Mouse (Mus musculus): Measurements from ENCODE around the gene Inpp5b. TPM values are rescaled to one million over a fixed set of nuclear protein-coding genes. Genes with fewer than 3 reads are reported as not detected.

Inpp5b gene
- polyA plus RNA-seq, 1 experiment: 26.9 TPM

DNA sequence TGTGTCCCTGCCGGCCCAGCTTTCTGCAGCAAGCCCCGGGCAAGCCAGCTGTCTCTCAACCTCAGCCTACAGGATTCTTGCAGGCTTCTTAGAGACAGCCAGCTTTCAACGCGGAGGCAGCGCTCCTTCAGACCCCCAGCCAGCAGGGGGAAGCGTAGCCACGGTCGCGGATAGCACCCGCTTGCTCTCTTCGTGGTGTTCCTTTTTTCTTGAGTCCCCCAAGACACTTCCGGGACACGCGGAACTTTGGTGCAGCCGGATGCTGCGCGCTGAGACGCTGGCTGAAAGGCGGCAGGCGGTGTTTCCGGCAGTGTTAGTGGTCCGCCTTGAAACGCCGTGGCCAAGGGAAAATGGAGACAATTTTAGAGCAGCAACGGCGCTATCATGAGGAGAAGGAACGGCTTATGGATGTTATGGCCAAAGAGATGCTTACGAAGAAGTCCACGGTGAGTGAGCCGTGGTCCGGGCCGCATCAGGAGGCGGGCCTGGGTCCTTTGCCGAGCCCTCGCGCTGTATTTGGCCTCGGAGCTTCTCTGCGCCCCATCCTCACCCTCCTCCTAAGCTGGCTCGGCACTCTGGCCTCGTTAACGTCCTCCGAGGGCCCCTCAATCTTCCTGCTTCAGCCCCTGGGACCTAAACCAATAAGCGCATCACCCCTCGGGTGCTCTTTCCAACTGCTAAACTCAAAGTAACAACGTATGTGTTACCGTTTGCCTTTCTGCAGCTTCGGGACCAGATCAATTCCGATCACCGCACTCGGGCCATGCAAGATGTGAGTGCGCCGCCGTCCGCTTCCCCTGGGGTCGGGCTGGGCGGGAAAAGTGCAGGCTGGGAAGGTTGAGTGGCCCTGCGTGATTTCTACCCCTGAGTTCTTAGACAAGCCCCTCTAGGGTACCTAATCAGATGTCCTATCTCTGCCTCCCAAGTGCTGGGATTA is 26.8 kb upstream of the Inpp5b start, which contains the start of gene Sf3a3:
TSS of gene Sf3a3 (plus strand) at position 232 of the 937 bp plus-strand sequence.
- H3K4me1 ChIP-seq (ENCODE audit: control insufficient read depth, insufficient read depth, low read length): peaks cover 3% of the 10 kb centered on the region
- peak; percentile 68; the same call in 1 of the 2 replicates for TF ChIP-seq CTCF (IDR thresholded peaks at IDR 0.05; ENCODE audit: control insufficient read depth, insufficient read depth, insufficient replicate concordance, low read depth, low read length)
- TF ChIP-seq POLR2A (IDR thresholded peaks at IDR 0.05; ENCODE audit: control insufficient read depth, low read depth, low read length): peak; percentile 71; the same call in 1 of the 2 replicates
- H3K36me3 ChIP-seq (ENCODE audit: control insufficient read depth, insufficient read depth, low read length): peaks cover 2% of the 10 kb centered on the region
- H3K27ac ChIP-seq (ENCODE audit: control insufficient read depth, insufficient read depth, low read depth, low read length): peak within 1 kb of the TSS; percentile 90
- no peaks in the 10 kb centered on the region for H3K27me3 ChIP-seq (ENCODE audit: control insufficient read depth, insufficient read depth, low read length)
- H3K4me3 ChIP-seq (ENCODE audit: control insufficient read depth, low read depth, low read length): peak within 1 kb of the TSS; percentile 100

DNA sequence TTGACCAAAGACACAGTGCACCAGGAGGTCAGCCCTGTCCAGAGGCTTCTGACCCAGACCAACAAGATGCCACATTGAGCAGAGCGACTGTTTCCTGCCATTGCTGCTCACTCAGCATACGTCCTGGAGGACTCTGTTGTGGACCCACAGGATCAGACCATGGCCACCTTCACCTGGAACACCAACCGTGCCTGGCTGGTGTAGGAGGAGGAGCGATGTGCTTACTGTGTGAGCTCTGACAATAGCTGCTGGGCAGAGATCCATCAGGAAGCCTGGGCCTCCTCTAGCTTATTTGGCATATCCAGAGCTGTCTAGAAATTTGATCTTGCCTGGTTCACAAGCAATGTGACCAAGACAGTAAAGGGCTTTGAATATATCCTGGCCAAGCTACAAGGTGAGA is 22.5 kb upstream of the Inpp5b start:
- peaks cover 2% of the 10 kb centered on the region for H3K36me3 ChIP-seq (ENCODE audit: control insufficient read depth, insufficient read depth, low read length)
- H3K4me1 ChIP-seq (ENCODE audit: control insufficient read depth, insufficient read depth, low read length): peaks cover 3% of the 10 kb centered on the region; the same call in 1 of the 2 replicates
- H3K27me3 ChIP-seq (ENCODE audit: control insufficient read depth, insufficient read depth, low read length): no peaks in the 10 kb centered on the region
- TF ChIP-seq CTCF (IDR thresholded peaks at IDR 0.05; ENCODE audit: control insufficient read depth, insufficient read depth, insufficient replicate concordance, low read depth, low read length) (no peak), POLR2A (IDR thresholded peaks at IDR 0.05; ENCODE audit: control insufficient read depth, low read depth, low read length) (no peak)
- H3K27ac ChIP-seq (ENCODE audit: control insufficient read depth, insufficient read depth, low read depth, low read length): no peak overlapping the region
- no peak overlapping the region for H3K4me3 ChIP-seq (ENCODE audit: control insufficient read depth, low read depth, low read length)

DNA sequence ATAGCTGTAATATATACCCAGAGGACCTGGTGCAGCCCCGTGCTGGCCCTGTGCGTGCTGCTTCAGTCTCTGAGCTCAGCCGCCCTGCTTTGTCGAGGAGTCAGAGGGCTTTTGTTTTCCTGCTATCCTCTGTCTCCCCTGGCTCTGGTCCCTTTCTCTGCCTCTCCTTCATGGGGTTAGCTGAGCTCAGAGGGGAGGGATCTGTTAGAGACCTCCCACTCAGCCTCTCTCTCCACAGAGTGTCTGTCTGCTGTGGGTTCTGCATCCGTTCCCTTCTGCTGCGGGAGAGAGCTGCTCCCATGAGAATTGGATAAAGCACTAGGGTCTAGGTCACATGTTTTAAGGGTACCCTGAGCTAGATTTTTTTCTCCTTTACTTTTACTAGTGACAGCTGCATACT is 15.5 kb upstream of the Inpp5b start:
- Histone ChIP-seq H3K27ac (ENCODE audit: control insufficient read depth, insufficient read depth, low read depth, low read length) (no peak overlapping the region), H3K4me1 (ENCODE audit: control insufficient read depth, insufficient read depth, low read length) (no peaks in the 10 kb centered on the region), H3K4me3 (ENCODE audit: control insufficient read depth, low read depth, low read length) (no peak overlapping the region), H3K36me3 (ENCODE audit: control insufficient read depth, insufficient read depth, low read length) (peaks cover 10% of the 10 kb centered on the region), H3K27me3 (ENCODE audit: control insufficient read depth, insufficient read depth, low read length) (no peaks in the 10 kb centered on the region)
- TF ChIP-seq POLR2A (IDR thresholded peaks at IDR 0.05; ENCODE audit: control insufficient read depth, low read depth, low read length) (no peak), CTCF (IDR thresholded peaks at IDR 0.05; ENCODE audit: control insufficient read depth, insufficient read depth, insufficient replicate concordance, low read depth, low read length) (no peak)

DNA sequence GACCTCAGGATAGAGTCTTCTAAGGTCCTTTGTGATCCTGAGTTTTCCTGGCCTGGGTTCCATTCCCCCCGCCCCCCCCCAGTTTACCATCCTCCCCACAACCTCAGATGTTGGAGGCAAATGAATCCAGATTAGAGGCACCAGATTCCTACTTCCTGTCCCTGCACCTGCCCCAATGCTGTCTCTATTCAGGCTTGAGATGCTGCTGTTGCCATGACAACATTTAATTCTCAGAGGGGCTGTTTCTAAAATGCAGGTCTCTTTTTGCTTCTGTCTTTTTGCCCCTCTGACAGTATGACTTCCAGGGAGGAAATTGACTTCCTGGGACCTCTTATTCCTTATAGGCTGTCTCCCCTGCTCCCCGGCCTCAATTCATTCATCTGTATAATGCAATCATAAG is 4.7 kb upstream of the Inpp5b start:
- Histone ChIP-seq H3K36me3 (ENCODE audit: control insufficient read depth, insufficient read depth, low read length) (no peaks in the 10 kb centered on the region), H3K4me3 (ENCODE audit: control insufficient read depth, low read depth, low read length) (no peak overlapping the region), H3K4me1 (ENCODE audit: control insufficient read depth, insufficient read depth, low read length) (peaks cover 3% of the 10 kb centered on the region), H3K27ac (ENCODE audit: control insufficient read depth, insufficient read depth, low read depth, low read length) (0 out of 2 replicates have a peak overlapping the region, but pooled peaks have one; percentile 23), H3K27me3 (ENCODE audit: control insufficient read depth, insufficient read depth, low read length) (no peaks in the 10 kb centered on the region)
- TF ChIP-seq CTCF (IDR thresholded peaks at IDR 0.05; ENCODE audit: control insufficient read depth, insufficient read depth, insufficient replicate concordance, low read depth, low read length) (no peak), POLR2A (IDR thresholded peaks at IDR 0.05; ENCODE audit: control insufficient read depth, low read depth, low read length) (no peak)

DNA sequence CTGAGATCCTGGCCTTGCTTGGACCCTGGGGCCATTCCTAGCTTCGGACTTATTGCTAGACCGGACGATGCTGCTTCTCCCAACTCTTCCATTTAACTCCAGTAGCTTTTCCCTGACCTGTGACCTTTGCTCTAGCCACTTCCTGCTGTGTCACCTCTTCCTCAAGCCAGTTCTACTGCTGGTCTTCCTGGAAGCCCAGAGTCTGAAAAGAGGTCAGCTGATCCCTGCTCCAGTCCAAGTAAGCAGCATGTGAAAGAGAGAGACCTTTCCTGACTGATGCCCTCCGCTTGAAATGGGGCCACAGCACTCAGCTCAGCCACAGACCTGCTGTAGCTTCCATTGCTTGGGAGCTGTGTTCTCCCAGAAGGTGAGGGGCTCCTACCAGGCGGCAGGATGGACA is 4.2 kb upstream of the Inpp5b start:
- Histone ChIP-seq H3K4me1 (ENCODE audit: control insufficient read depth, insufficient read depth, low read length) (peaks cover 7% of the 10 kb centered on the region), H3K27ac (ENCODE audit: control insufficient read depth, insufficient read depth, low read depth, low read length) (no peak overlapping the region), H3K4me3 (ENCODE audit: control insufficient read depth, low read depth, low read length) (no peak overlapping the region), H3K27me3 (ENCODE audit: control insufficient read depth, insufficient read depth, low read length) (no peaks in the 10 kb centered on the region), H3K36me3 (ENCODE audit: control insufficient read depth, insufficient read depth, low read length) (no peaks in the 10 kb centered on the region)
- no peak for TF ChIP-seq CTCF (IDR thresholded peaks at IDR 0.05; ENCODE audit: control insufficient read depth, insufficient read depth, insufficient replicate concordance, low read depth, low read length)
- TF ChIP-seq POLR2A (IDR thresholded peaks at IDR 0.05; ENCODE audit: control insufficient read depth, low read depth, low read length): no peak

DNA sequence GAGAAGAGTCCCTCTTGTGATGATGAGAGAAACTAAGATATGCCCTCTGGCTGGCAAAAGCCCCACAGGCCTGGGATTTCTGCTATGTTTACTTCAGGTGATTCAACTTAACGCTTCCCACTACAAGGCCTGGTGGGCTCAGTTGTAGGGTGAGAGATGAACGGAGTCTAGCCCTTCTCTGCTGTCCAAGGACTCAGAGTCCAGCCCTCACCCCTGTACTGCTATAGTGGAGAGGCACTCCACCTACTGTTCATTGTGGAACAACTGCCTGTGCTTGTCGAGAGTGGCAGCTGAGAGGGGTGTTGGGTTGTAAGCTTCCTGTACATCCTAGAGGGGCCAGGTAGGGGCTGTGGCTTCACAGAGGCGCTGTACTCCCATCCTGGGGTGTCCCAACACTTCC is 3.6 kb upstream of the Inpp5b start:
- Histone ChIP-seq H3K4me1 (ENCODE audit: control insufficient read depth, insufficient read depth, low read length) (peaks cover 7% of the 10 kb centered on the region), H3K4me3 (ENCODE audit: control insufficient read depth, low read depth, low read length) (no peak overlapping the region), H3K27ac (ENCODE audit: control insufficient read depth, insufficient read depth, low read depth, low read length) (no peak overlapping the region), H3K27me3 (ENCODE audit: control insufficient read depth, insufficient read depth, low read length) (no peaks in the 10 kb centered on the region), H3K36me3 (ENCODE audit: control insufficient read depth, insufficient read depth, low read length) (no peaks in the 10 kb centered on the region)
- TF ChIP-seq CTCF (IDR thresholded peaks at IDR 0.05; ENCODE audit: control insufficient read depth, insufficient read depth, insufficient replicate concordance, low read depth, low read length) (no peak), POLR2A (IDR thresholded peaks at IDR 0.05; ENCODE audit: control insufficient read depth, low read depth, low read length) (no peak)

DNA sequence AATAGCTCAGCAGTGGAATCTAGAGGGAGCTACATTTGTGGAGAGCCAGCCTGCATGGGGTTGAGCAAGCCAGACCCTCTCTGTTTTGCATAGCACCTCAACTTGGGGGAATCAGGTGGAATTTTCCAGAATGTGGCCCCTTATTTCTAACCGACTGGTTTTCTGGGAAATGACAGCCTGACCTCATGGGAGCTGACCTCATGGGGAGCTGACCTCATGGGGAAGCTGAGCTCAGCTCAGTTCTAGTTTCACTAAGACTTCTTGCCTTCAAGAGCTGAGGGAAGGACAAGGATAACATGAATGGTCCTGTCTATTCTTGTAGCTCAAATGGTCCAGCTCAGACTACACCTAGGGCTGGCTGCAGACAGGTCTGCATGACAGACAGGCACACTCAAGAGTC is 2.9 kb upstream of the Inpp5b start:
- no peak overlapping the region for H3K4me3 ChIP-seq (ENCODE audit: control insufficient read depth, low read depth, low read length)
- no peaks in the 10 kb centered on the region for H3K36me3 ChIP-seq (ENCODE audit: control insufficient read depth, insufficient read depth, low read length)

More for the DNA sequence above, 2.9 kb upstream of the Inpp5b start:
- Histone ChIP-seq H3K27ac (ENCODE audit: control insufficient read depth, insufficient read depth, low read depth, low read length) (peak overlapping the region; percentile 3; the same call in 1 of the 2 replicates), H3K4me1 (ENCODE audit: control insufficient read depth, insufficient read depth, low read length) (peaks cover 7% of the 10 kb centered on the region), H3K27me3 (ENCODE audit: control insufficient read depth, insufficient read depth, low read length) (no peaks in the 10 kb centered on the region)
- no peak for TF ChIP-seq CTCF (IDR thresholded peaks at IDR 0.05; ENCODE audit: control insufficient read depth, insufficient read depth, insufficient replicate concordance, low read depth, low read length)
- no peak for TF ChIP-seq POLR2A (IDR thresholded peaks at IDR 0.05; ENCODE audit: control insufficient read depth, low read depth, low read length)

Data from testis, adult 2 months (tissue).